Mouse (Mus musculus) CD4-positive, CD25-positive, alpha-beta regulatory T cell, adult 4 months (primary cell): Measurements from ENCODE around the gene Lrrc29. TPM values are rescaled to one million over a fixed set of nuclear protein-coding genes. Genes with fewer than 3 reads are reported as not detected.

Experiments
- ATAC-seq: one replicate; pipeline ENCODE4 v1.8.0; 2017
- polyA plus RNA-seq, 2 experiments: library from polyadenylated mRNA; unstranded; fragments of 100-300 nt; shearing (Covaris generic); gene quantifications; one replicate each; pipeline ENCODE4 v1.2.1; 2017

Gene Lrrc29
- 1 to 10 TPM; 1.7 to 6.2 TPM for polyA plus RNA-seq

DNA sequence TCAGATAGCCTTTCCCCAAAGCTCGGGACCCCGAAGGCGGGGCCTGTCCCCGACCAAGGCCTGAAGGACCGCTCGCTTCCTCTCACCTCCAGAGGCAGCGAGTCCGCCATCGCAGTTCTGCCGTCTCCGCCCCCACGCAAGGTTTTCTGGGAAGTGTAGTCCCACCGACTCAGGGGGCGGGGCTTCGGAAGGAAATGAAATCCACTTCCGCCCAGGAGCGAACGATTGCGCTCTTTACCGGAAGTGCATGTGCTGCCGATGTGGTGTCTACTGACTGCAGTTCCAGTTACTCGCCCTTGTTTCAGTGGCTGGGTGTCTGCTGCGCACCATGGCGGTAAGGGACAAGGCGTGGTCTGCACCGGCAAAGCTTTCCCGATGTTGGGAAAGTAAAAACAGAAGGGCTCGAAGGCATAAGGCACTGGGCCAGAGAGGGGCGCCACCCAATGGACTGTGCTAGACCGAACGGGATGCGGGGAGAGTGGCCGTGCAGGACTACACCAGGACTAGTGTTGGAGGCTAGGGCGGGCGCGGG is at the start of gene Lrrc29, which contains the start of gene Tmem208:
Lrrc29 (minus strand) TSS at position 138 of the 532 bp plus-strand sequence.
Tmem208 (plus strand) TSS at position 214 of the 532 bp plus-strand sequence.
- peak; percentile 99 for ATAC-seq

DNA sequence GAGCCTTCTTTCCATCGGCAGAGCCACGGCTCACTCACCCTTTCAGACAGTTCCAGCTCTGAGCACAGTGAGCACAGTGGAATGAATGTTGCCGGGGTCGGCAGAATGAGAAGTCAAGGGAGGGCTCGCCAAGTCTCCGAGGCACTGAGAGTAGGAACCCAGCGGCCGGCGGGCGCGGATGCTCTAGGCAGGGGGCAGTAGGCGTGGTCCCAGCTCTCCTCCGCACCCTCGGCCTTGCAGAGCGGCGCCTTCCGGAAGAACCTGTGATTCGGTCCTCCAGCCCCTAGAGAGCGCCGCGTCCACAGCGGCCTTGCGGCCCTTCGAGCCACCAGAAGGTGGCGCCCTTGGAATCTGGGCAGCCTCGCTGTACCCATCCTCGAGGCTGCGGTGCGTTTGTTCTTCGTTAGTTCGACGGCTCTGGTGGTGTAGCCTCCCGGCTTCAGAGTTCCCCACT is 48.5 kb upstream of the Lrrc29 start:
- no peak for ATAC-seq

DNA sequence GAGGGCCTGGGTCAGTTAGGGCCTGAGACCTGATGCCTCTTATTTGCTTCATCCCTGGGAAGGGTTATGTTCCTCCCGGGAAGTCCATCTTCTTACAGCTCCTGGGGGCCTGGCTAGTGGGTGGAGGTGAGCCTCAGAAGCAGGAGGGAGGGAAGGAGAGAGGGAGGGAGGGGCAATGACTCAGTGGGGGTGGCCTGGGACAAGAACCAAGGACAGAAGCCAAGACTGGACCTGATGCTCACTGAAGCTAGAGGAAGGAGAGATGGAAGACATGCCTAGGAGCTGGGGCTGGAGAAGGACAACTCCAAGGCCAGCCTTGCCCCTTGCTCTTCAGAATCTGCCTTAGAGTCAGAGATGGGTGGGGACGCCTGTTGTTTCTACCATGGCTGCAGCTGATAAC is 47.0 kb upstream of the Lrrc29 start, which contains the start of gene Plekhg4:
Plekhg4 (plus strand) TSS at position 243 of the 400 bp plus-strand sequence.
- no peak for ATAC-seq

DNA sequence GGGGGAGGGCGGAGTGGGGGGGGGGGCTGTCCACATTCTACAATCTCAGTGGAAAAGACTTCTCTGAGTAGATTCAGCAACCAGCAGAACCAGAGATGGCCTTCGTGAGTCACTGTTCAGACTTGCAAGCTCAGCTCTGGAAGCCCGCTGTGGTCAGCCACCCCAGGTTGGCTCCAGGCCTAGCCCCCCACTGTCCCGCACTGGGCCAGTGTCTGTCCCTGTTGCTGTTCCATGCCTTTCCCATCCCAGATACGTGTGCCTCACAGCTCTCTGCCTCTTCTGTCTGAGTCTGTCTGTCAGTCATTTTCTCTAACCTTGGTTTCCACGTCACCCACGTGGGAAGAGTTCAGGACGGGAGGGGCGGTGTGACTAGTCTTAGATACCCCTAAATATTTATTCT is 46.4 kb upstream of the Lrrc29 start:
- ATAC-seq: no peak

DNA sequence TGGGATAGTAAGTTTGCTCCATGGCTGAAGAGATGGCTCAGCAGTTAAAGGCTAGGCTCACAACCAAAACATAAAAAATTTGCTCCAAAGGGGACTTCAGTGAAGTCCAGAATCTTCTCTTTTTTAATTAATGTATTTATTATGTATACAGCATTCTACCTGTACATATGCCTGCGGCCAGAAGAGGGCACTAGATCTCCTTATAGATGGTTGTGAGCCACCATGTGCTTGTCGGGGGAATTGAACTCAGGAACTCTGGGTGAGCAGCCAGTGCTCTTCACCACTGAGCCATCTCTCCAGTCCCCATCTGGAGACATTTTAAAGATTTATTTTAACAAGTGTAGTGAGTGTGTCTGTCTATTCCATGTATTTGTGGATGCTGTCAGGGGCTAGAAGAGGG is 41.0 kb upstream of the Lrrc29 start:
- ATAC-seq: no peak

DNA sequence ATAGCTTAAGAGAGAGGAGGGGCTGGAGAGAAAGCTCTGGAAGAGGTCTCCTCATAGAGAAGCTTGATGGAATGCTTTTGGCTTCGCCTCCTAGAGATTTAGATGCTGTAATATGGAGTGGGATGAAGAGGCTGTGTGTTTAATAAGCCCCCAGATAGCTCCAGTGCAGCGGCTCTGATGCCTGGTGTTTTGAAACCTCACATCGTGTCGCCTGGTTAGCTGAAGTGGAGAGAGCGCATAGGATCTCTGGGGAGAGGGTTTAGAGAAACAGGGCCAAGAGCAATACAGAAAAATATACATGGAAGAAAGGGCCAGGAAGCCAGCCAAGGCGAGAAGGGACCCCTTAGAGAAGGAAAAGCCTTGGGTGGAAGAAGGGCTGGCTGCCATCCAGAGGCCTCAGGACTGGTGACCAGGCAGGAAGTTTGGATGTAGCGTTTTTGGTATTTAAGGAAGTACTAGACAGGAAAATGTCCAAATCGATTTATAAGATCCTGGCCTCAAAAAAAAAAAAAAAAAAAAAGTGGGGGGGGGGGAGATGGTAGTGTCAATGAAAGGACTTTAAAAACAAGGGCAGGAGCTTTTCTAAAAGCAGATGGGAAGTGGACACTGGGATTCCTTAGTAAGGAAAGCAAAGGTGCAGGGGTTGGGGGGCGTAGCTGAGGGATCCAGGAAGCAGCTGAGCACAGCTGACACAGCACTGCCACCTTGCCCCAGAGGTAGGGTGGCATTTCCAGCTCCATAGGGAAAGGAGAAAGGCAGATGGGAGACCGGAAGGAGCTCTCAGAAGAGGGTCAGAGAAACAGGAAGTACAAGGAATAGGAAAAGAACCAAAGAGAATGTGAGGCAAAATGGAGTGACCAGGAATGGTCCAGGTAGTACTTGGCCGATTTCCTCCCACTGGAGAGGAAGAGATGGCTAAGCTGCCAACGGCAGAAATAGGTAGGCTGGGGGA is 35.9 kb upstream of the Lrrc29 start:
- ATAC-seq: no peak

- ATAC-seq: no peak
Measured at GRCm38 (mm10) chr8:105359646-105360045, 33.6 kb upstream of the Lrrc29 start.

- ATAC-seq: no peak
Measured at GRCm38 (mm10) chr8:105359208-105359607, 33.1 kb upstream of the Lrrc29 start.

DNA sequence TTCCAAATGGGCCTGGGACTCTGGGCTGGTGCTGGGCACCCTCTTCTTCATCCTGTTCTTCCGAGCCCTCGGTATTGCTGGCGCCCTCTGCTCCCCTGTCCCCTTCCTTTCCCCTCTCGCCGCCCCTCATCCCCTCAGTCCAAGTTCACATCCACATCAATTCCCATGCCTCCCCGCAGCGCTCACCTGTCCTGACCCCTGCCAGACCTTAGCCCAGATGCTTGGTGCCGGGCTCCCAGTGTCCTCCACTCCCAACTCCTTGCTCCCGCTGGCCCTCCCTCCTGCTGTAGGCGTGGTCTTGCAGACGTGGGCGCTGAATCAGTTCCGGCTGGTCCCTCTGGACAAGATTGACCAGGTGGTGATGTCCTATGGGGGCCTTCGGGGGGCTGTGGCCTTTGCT is 30.6 kb upstream of the Lrrc29 start:
- no peak for ATAC-seq

DNA sequence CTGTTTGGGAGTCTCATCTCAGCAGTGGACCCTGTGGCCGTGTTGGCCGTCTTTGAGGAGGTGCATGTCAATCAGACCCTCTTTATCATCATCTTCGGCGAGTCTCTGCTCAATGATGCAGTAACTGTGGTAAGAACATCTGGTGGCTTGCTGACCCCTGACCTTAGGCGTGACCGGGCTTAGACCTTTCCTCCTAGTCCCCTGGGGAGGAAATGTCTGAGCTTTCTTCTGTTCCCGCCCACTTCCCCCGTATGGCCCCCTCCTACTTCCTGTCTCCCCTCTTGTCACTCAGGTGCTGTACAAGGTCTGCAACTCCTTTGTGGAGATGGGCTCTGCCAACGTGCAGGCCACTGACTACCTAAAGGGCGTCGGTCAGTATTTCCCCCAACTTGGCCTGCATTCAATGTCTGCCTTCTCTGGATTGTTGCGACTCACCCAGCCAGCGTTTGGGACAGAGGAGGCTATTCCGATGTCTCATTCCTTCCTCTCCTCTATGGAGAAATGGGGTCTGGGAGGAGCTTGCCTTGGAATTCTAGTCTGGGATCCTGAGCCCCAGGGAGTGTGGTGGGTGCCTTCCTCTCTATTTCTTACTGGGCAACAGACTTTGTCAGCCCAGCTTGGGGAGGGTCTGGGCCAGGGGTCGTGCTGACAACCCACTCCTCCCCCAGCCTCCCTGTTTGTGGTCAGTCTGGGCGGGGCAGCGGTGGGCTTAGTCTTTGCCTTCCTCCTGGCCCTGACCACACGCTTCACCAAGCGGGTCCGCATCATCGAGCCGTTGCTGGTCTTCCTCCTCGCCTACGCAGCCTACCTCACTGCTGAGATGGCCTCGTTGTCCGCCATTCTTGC is 29.3 kb upstream of the Lrrc29 start:
- ATAC-seq: no peak

GRCm38 (mm10) chr8:105354549-105354948 is 28.5 kb upstream of the Lrrc29 start:
- no peak for ATAC-seq

DNA sequence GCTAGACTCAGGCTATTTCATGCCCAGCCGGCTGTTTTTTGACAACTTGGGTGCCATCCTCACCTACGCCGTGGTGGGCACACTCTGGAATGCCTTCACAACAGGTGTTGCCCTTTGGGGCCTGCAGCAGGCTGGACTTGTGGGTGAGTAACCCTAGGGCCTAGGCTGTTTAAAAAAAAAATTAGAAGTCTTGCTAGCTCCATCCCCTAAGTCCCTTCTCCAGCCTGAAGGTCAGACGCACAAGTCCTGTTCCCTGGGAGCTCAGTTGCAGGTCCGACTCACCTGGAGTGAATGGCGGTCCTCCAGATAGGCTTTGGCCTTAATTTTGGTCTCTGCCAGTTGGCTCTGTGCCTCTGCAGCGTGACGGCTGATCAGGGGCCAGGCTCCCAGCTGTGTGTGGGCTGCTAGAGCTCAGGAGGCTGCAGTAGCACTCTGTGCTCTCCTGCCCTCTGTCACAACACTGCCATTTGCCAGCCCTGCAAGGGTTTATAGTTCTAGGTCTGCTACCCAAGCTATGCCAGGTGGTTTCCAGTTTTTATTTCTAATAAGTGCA is 27.6 kb upstream of the Lrrc29 start:
- no peak for ATAC-seq

- no peak for ATAC-seq
Measured at GRCm38 (mm10) chr8:105350186-105350585, 24.1 kb upstream of the Lrrc29 start.

DNA sequence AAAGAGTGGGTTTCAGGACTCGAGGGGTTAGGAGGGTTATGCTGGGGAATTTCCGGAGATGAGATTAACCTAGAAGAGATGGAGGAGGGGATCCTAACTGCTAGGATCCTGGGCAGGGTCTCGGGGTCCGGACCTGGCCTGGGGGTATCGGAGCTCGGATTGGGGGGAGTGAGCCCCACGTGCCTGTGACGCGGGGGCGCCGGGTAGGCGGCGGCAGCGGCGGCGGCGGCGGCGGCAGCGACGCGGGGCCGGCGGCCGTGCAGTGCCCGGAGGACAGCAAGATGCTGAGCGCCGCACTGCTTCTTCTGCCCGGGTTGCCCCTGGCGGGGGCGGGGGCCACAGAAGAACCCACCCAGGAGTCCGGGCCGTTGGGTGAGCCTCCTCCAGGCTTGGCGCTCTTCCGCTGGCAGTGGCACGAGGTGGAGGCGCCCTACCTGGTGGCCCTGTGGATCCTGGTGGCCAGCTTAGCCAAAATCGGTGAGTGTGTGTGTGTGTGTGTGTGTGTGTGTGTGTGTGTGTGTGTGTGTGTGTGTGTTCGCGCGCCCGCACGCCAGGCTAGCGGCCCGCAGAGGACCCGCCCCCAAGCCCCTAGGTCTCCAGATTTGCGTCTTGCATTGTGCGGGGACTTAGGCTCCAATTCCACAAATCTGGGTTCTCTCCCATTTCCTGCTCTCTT is 23.2 kb upstream of the Lrrc29 start:
- ATAC-seq: no peak

DNA sequence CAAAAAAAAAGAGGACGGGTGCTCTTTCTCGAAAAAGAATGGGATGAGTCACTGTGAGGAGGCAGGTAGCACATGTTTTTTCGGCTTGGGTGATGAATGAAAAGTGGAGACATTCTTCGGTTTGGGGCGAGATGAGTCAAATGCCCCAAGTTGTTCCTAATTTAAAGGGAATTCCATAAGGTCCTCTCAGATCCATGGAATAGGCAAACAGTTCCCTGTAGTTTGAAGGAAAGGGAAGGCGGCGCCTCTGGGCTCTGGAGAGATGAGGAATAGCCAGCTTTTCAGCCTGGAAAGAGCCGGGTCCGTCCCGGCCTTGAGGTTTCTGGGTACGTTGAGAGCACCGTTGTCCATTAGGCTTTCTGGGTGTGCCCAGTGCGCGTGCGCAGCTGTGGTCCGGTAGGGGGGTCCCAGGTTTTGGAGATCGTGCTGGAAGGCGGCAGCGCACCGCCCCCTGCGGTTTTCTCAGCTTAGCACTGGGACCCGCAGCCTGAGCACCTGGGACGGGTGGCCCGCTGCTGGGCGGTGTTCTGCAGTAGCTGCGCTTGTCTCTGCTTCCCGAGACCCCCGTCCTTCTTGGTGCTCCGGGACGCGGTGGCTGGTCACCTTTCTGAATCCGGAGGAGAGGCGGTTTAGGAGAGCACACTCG is 22.5 kb upstream of the Lrrc29 start, which contains the start of gene Slc9a5:
Slc9a5 (plus strand) TSS at position 394 of the 646 bp plus-strand sequence.
- ATAC-seq: no peak

- ATAC-seq: peak; percentile 90
Measured at GRCm38 (mm10) chr8:105347428-105348221, 21.5 kb upstream of the Lrrc29 start, which contains the start of gene Fhod1. Fhod1 (minus strand) TSS chr8:105347953.

DNA sequence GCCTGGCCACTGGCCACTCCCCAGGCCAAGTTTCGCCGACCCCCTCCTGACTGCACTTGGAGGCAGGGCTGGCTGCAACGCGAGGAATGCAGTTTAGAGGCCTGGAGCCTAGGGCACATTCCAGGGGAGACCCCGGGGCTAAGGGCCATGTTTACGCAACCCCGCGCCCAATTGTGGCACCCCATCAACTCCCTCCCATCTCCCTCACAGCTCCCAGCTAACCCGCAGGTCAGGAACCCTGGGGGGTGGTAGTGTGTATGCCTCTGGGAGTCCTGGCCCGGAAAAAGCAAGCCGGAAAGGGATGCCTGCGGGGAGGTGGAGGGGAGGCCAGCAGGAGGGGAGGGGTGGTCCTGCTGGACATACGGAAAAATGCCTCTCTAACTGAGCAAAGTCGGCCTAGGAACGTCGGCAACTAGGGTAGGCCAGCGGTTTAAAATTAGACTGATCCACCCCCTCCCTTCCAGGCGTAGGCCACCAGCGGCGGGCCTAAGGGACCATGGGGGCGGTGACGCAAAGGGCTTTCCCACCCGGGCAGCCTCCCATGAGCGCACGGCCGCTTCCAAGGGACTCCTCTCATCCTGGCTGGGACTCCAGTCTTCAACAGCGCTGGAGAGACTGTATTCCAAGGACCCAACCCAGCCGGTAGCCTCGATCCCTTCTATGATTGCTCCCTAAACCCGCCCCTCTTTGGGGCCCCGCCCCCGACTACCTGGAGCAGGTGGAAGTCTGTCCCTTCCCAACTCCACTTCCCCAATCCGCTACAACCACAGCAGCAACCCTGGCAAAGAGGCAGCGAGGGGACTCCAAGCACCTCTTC is 20.7 kb upstream of the Lrrc29 start:
- no peak for ATAC-seq

DNA sequence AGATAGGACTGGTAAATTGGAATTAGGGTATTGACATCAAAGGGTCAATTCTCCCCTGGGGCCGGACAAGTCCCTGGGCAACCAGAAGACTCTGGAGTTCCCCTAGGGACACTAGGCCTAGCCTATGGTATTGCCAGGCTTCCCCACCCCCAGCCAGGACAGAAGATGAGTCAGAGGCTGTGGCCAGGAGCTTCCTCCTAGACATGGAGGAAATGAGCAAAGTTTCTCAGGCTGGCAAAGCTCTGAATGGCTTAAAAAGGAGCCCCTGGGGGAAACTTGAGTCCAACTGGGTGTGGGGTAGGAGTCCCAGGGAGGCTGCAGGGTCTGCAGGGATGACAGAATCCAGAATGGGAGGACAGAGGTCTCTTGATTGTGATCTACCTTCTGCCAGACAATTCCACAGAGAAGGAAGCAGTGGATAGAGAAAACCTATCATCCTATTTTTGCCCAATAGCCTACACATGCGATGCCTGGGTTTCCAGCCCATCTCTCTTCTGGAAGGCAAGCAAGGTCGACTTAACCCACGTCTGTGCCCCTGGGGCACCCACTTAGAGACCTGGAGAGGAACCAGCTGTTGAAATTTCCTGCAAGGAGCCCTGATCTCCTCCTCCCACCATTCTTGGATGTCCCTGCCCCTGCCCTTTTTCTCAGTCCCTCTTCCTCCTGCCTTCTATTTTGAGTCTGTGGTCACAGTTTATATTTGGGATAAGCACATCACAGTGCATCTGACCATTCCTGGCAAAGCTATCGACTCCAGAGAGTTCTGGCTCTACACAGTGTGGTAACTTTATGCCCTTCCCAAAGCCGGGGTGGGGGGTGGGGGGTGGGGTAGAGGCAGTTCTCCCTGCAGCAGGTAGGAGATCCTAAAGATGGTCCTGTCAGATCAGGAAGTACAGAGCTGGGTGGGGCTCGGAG is 19.2 kb upstream of the Lrrc29 start:
- no peak for ATAC-seq
